Mouse (Mus musculus): ENCODE data around the gene Glb1l2. TPM values are rescaled to one million over a fixed set of nuclear protein-coding genes. Genes with fewer than 3 reads are reported as not detected.

The Glb1l2 gene
- polyA plus RNA-seq, 1 experiment from 2014 or later, result 10.2 TPM

GRCm38 (mm10) chr9:26727445-26727844 is 78.8 kb downstream of the Glb1l2 start:
- peak; percentile 46 for DNase-seq (ENCODE audit: low spot score)
- Histone ChIP-seq H3K9me3 (ENCODE audit: control insufficient read depth, low read length) (no peaks in the 10 kb centered on the region), H3K4me3 (ENCODE audit: low read depth, low read length) (no peak overlapping the region), H3K27ac (replicated peaks) (no peak overlapping the region), H3K27me3 (ENCODE audit: control insufficient read depth, insufficient read depth, low read length) (no peaks in the 10 kb centered on the region), H3K4me2 (replicated peaks; ENCODE audit: low read depth) (no peak overlapping the region), H3K9ac (ENCODE audit: low read length) (no peak overlapping the region), H3K36me3 (ENCODE audit: control insufficient read depth, insufficient read depth, low read length) (no peaks in the 10 kb centered on the region), H3K4me1 (replicated peaks; ENCODE audit: control insufficient read depth, insufficient read depth) (no peaks in the 10 kb centered on the region)
- no peak for ATAC-seq (ENCODE audit: low FRiP score, low TSS enrichment)
- TF ChIP-seq EP300 (optimal IDR thresholded peaks at IDR 0.05), result no peak
- no peak for TF ChIP-seq CTCF (IDR thresholded peaks at IDR 0.05; ENCODE audit: low read depth)
- 41% methylated on average over 2 of the region's 2 CpGs for WGBS

GRCm38 (mm10) chr9:26725709-26726108 is 80.6 kb downstream of the Glb1l2 start:
- DNase-seq (ENCODE audit: low spot score) (no peak), ATAC-seq (ENCODE audit: low FRiP score, low TSS enrichment) (no peak)
- TF ChIP-seq CTCF (IDR thresholded peaks at IDR 0.05; ENCODE audit: low read depth), result no peak
- no peak for TF ChIP-seq EP300 (optimal IDR thresholded peaks at IDR 0.05)
- Histone ChIP-seq H3K27me3 (ENCODE audit: control insufficient read depth, insufficient read depth, low read length) (no peaks in the 10 kb centered on the region), H3K9me3 (ENCODE audit: control insufficient read depth, low read length) (no peaks in the 10 kb centered on the region), H3K4me3 (ENCODE audit: low read depth, low read length) (no peak overlapping the region), H3K4me1 (replicated peaks; ENCODE audit: control insufficient read depth, insufficient read depth) (no peaks in the 10 kb centered on the region), H3K36me3 (ENCODE audit: control insufficient read depth, insufficient read depth, low read length) (no peaks in the 10 kb centered on the region), H3K4me2 (replicated peaks; ENCODE audit: low read depth) (no peak overlapping the region), H3K9ac (ENCODE audit: low read length) (no peak overlapping the region), H3K27ac (replicated peaks) (no peak overlapping the region)
- WGBS, result 88% methylated on average over 3 of the region's 3 CpGs

GRCm38 (mm10) chr9:26721771-26722170 is 84.5 kb downstream of the Glb1l2 start:
- no peak for DNase-seq (ENCODE audit: low spot score)
- Histone ChIP-seq H3K4me3 (ENCODE audit: low read depth, low read length) (no peak overlapping the region), H3K4me1 (replicated peaks; ENCODE audit: control insufficient read depth, insufficient read depth) (no peaks in the 10 kb centered on the region), H3K4me2 (replicated peaks; ENCODE audit: low read depth) (no peak overlapping the region), H3K9ac (ENCODE audit: low read length) (no peak overlapping the region), H3K36me3 (ENCODE audit: control insufficient read depth, insufficient read depth, low read length) (no peaks in the 10 kb centered on the region), H3K27ac (replicated peaks) (no peak overlapping the region), H3K9me3 (ENCODE audit: control insufficient read depth, low read length) (no peaks in the 10 kb centered on the region), H3K27me3 (ENCODE audit: control insufficient read depth, insufficient read depth, low read length) (no peaks in the 10 kb centered on the region)
- no peak for ATAC-seq (ENCODE audit: low FRiP score, low TSS enrichment)
- 68% methylated on average over 7 of the region's 7 CpGs for WGBS
- TF ChIP-seq EP300 (optimal IDR thresholded peaks at IDR 0.05), result no peak
- no peak for TF ChIP-seq CTCF (IDR thresholded peaks at IDR 0.05; ENCODE audit: low read depth)

GRCm38 (mm10) chr9:26718388-26718787 is 87.9 kb downstream of the Glb1l2 start:
- 54% methylated on average over 3 of the region's 3 CpGs for WGBS
- ATAC-seq (ENCODE audit: low FRiP score, low TSS enrichment) (no peak), DNase-seq (ENCODE audit: low spot score) (no peak)
- no peaks in the 10 kb centered on the region for H3K9me3 ChIP-seq (ENCODE audit: control insufficient read depth, low read length)
- H3K27me3 ChIP-seq (ENCODE audit: control insufficient read depth, insufficient read depth, low read length), result no peaks in the 10 kb centered on the region
- no peak for TF ChIP-seq EP300 (optimal IDR thresholded peaks at IDR 0.05)
- TF ChIP-seq CTCF (IDR thresholded peaks at IDR 0.05; ENCODE audit: low read depth), result no peak
- no peak overlapping the region for H3K4me3 ChIP-seq (ENCODE audit: low read depth, low read length)
- no peaks in the 10 kb centered on the region for H3K36me3 ChIP-seq (ENCODE audit: control insufficient read depth, insufficient read depth, low read length)
- H3K9ac ChIP-seq (ENCODE audit: low read length), result no peak overlapping the region
- no peak overlapping the region for H3K4me2 ChIP-seq (replicated peaks; ENCODE audit: low read depth)
- no peaks in the 10 kb centered on the region for H3K4me1 ChIP-seq (replicated peaks; ENCODE audit: control insufficient read depth, insufficient read depth)
- H3K27ac ChIP-seq (replicated peaks), result no peak overlapping the region

Other genes with a start within 250 kb of the Glb1l2 start
- 0.02 and 0.05 TPM in 2 replicates for gene B3gat1, start 72.7 kb downstream of the Glb1l2 start, polyA plus RNA-seq (2015; fragmentation: Nextera tagmentation; extraction: Ambion mirVana)
- gene Glb1l3, start 54.4 kb upstream of the Glb1l2 start, polyA plus RNA-seq (2015; fragmentation: Nextera tagmentation; extraction: Ambion mirVana), result 0.13 and 0.17 TPM in 2 replicates
- gene Gm1110, start 116.6 kb upstream of the Glb1l2 start, polyA plus RNA-seq (2015; fragmentation: Nextera tagmentation; extraction: Ambion mirVana), result 3.8 and 3.9 TPM in 2 replicates
- 37.8 and 42.9 TPM in 2 replicates for gene Acad8, start 193.1 kb upstream of the Glb1l2 start, polyA plus RNA-seq (2015; fragmentation: Nextera tagmentation; extraction: Ambion mirVana)
- 94.3 and 106 TPM in 2 replicates for gene Thyn1, start 193.2 kb upstream of the Glb1l2 start, polyA plus RNA-seq (2015; fragmentation: Nextera tagmentation; extraction: Ambion mirVana)
- gene Vps26b, start 223.6 kb upstream of the Glb1l2 start, polyA plus RNA-seq (2015; fragmentation: Nextera tagmentation; extraction: Ambion mirVana), result 18.0 and 19.6 TPM in 2 replicates
- 6.8 and 7.5 TPM in 2 replicates for gene Ncapd3, start 223.7 kb upstream of the Glb1l2 start, polyA plus RNA-seq (2015; fragmentation: Nextera tagmentation; extraction: Ambion mirVana)

All from stomach, postnatal 0 days (tissue).